ENCODE assay signal across 7 mouse cellular contexts in genomic region chr19:38930788-38931565, GRCm38 (mm10). TPM values are rescaled to one million over a fixed set of nuclear protein-coding genes. Genes with fewer than 3 reads are reported as not detected.
DNase-seq lines count a peak whose midpoint lies in the region; ATAC-seq lines count a peak whose summit lies in the region.

Hells (plus strand) TSS chr19:38930915.

- under 1% methylated on average over 73 of the region's 76 CpGs for WGBS in embryonic facial prominence, embryonic 10.5 days
- under 1% methylated on average over 76 of the region's 76 CpGs for WGBS in limb, embryonic 10.5 days
- WGBS in midbrain, embryonic 12.5 days, result under 1% methylated on average over 74 of the region's 76 CpGs

- H3K4me2 ChIP-seq in midbrain, embryonic 12.5 days (replicated peaks), result peak within 1 kb of the TSS; percentile 86

- peaks cover 37% of the 10 kb centered on the region for H3K36me3 ChIP-seq in embryonic facial prominence, embryonic 10.5 days (replicated peaks)
- peaks cover 35% of the 10 kb centered on the region for H3K36me3 ChIP-seq in limb, embryonic 10.5 days
- 0 out of 2 replicates have a peak, but pooled peaks cover under 1% of the 10 kb centered on the region for H3K36me3 ChIP-seq in midbrain, embryonic 12.5 days

- H3K9me3 ChIP-seq in embryonic facial prominence, embryonic 10.5 days, result no peaks in the 10 kb centered on the region
- H3K9me3 ChIP-seq in limb, embryonic 10.5 days (replicated peaks), result no peaks in the 10 kb centered on the region
- H3K9me3 ChIP-seq in midbrain, embryonic 12.5 days, result no peaks in the 10 kb centered on the region

- peak; percentile 94 for ATAC-seq in midbrain, embryonic 12.5 days (ENCODE audit: low FRiP score, low read depth)

- peak within 1 kb of the TSS; percentile 98 for H3K27ac ChIP-seq in embryonic facial prominence, embryonic 10.5 days (replicated peaks)
- H3K27ac ChIP-seq in limb, embryonic 10.5 days, result peak within 1 kb of the TSS; percentile 98
- H3K27ac ChIP-seq in midbrain, embryonic 12.5 days (replicated peaks), result peak within 1 kb of the TSS; percentile 67

- peak within 1 kb of the TSS; percentile 86 for H3K9ac ChIP-seq in midbrain, embryonic 12.5 days (replicated peaks)

- H3K4me1 ChIP-seq in embryonic facial prominence, embryonic 10.5 days, result peaks cover 17% of the 10 kb centered on the region
- H3K4me1 ChIP-seq in limb, embryonic 10.5 days, result peaks cover 10% of the 10 kb centered on the region
- H3K4me1 ChIP-seq in midbrain, embryonic 12.5 days, result peaks cover 12% of the 10 kb centered on the region

- H3K27me3 ChIP-seq in embryonic facial prominence, embryonic 10.5 days (replicated peaks; ENCODE audit: low read depth, poor library complexity, severe bottlenecking), result no peaks in the 10 kb centered on the region
- H3K27me3 ChIP-seq in limb, embryonic 10.5 days (ENCODE audit: low read depth, poor library complexity, severe bottlenecking), result no peaks in the 10 kb centered on the region
- no peaks in the 10 kb centered on the region for H3K27me3 ChIP-seq in midbrain, embryonic 12.5 days

- peak; percentile 94 for DNase-seq in adrenal gland, postnatal 14 days
- DNase-seq in embryonic facial prominence, embryonic 10.5 days (ENCODE audit: low spot score), result peak; percentile 92
- DNase-seq in heart, adult 11 months, result peak; percentile 97
- DNase-seq in kidney, adult 11 months, result peak; percentile 59
- peak; percentile 95 for DNase-seq in limb, embryonic 10.5 days (ENCODE audit: low spot score)
- DNase-seq in skeletal muscle tissue, adult 2 months (ENCODE audit: low read depth, low spot score), result peak; percentile 78

- H3K4me3 ChIP-seq in embryonic facial prominence, embryonic 10.5 days, result peak within 1 kb of the TSS; percentile 91
- H3K4me3 ChIP-seq in limb, embryonic 10.5 days, result peak within 1 kb of the TSS; percentile 87
- H3K4me3 ChIP-seq in midbrain, embryonic 12.5 days, result peak within 1 kb of the TSS; percentile 80

RNA-seq across cellular contexts. Expression of gene Hells, which starts in this region (rescaled TPM):
- total RNA-seq in adrenal gland, postnatal 14 days (2021), result 11.0 and 17.4 TPM in 2 replicates
- 92.5 and 92.9 TPM in 2 replicates for polyA plus RNA-seq in embryonic facial prominence, embryonic 10.5 days (2016; fragmentation: Nextera tagmentation; extraction: Ambion mirVana)
- polyA plus RNA-seq in limb, embryonic 10.5 days (2016; fragmentation: Nextera tagmentation; extraction: Ambion mirVana), result 88.9 and 91.6 TPM in 2 replicates
- polyA plus RNA-seq in midbrain, embryonic 12.5 days (2016; fragmentation: Nextera tagmentation; extraction: Ambion mirVana), result 57.5 and 61.0 TPM in 2 replicates

Comparison
In these comparisons a context has a peak if more than half of its experiments do, and no peak if none do; other contexts are left out.
1. Peak in every context shown above with its lines: DNase-seq, ATAC-seq, H3K4me3 ChIP-seq and H3K27ac ChIP-seq.